Mouse (Mus musculus) G1E (cell line): Measurements from ENCODE around the gene Syt8. TPM values are rescaled to one million over a fixed set of nuclear protein-coding genes. Genes with fewer than 3 reads are reported as not detected.

Experiments used
- ATAC-seq: 2 replicates; pipeline ENCODE4 v1.8.0; 2016; ENCODE audit warnings: mild to moderate bottlenecking; ENCODE audit not compliant: insufficient number of reproducible peaks, poor library complexity, low FRiP score, severe bottlenecking; ENCODE audit errors: extremely low read depth
- DNase-seq: peaks from one replicate; pipeline ENCODE4 v3.0.0; 2012; ENCODE audit warnings: low spot score
- H3K27me3 ChIP-seq: 2 replicates; pipeline ENCODE4 v1.6.1; 2012; ENCODE audit warnings: mild to moderate bottlenecking, low read length, inconsistent platforms; ENCODE audit not compliant: insufficient read depth
- H3K36me3 ChIP-seq: replicated peaks from 2 replicates; pipeline ENCODE3; 2012; ENCODE audit warnings: mild to moderate bottlenecking, inconsistent platforms
- H3K4me1 ChIP-seq: 2 replicates; pipeline ENCODE4 v1.6.1; 2012; ENCODE audit warnings: low read depth, low read length, inconsistent platforms, mixed read lengths; ENCODE audit not compliant: insufficient read depth
- H3K4me3 ChIP-seq: 2 replicates; pipeline ENCODE4 v1.5.1; 2012; ENCODE audit warnings: low read depth, mild to moderate bottlenecking, inconsistent platforms, low read length, moderate library complexity, mixed read lengths
- H3K9me3 ChIP-seq: replicated peaks from 2 replicates; pipeline ENCODE4 v1.6.1; 2012; ENCODE audit warnings: inconsistent platforms
- CTCF ChIP-seq: IDR thresholded peaks from 2 replicates; pipeline ENCODE4 v1.5.1; 2012; ENCODE audit warnings: low read depth, low read length, inconsistent platforms, mixed read lengths
- GATA1 ChIP-seq: IDR thresholded peaks from 2 replicates; pipeline ENCODE4 v1.6.1; 2012; ENCODE audit warnings: borderline replicate concordance, low read length, inconsistent platforms, mixed read lengths
- GATA2 ChIP-seq: IDR thresholded peaks from 2 replicates; pipeline ENCODE4 v1.6.1; 2012; ENCODE audit warnings: low read depth, low read length, inconsistent platforms, borderline replicate concordance
- POLR2AphosphoS5 ChIP-seq: IDR thresholded peaks from 2 replicates; pipeline ENCODE4 v1.6.1; 2012; ENCODE audit warnings: low read depth, low read length, inconsistent platforms; ENCODE audit not compliant: insufficient replicate concordance
- TAL1 ChIP-seq: conservative IDR thresholded peaks from 2 replicates; pipeline ENCODE4 v1.6.1; 2012; ENCODE audit warnings: low read depth, low read length, inconsistent platforms, mixed read lengths
- polyA plus RNA-seq: library from polyadenylated mRNA; stranded (reverse); fragments of >175 nt; gene quantifications from 2 replicates; pipeline ENCODE4 v1.2.3, GENCODE M21; 2012
- total RNA-seq, 2 experiments: library from RNA; stranded (forward) in 1 of 2; stranded (reverse) in 1 of 2; fragments of 200-1000 nt in 1 of 2; fragments of >200 nt in 1 of 2; fragmentation: Nextera tagmentation in 1 of 2; gene quantifications; 2 replicates each; pipeline ENCODE4 v1.2.3; 2014 to 2017

The Syt8 gene
- total and polyA plus RNA-seq, 3 experiments = 3.5 TPM; not detected in 2

- Histone ChIP-seq H3K36me3 (no peaks in the 10 kb centered on the region), H3K27me3 (no peaks in the 10 kb centered on the region), H3K4me3 (no peak overlapping the region), H3K4me1 (peaks cover 49% of the 10 kb centered on the region), H3K9me3 (no peaks in the 10 kb centered on the region)
- DNase-seq = no peak
- ATAC-seq = no peak
- TF ChIP-seq GATA1 (no peak), TAL1 (no peak), GATA2 (no peak), POLR2AphosphoS5 (no peak), CTCF (no peak)
Observed at GRCm38 (mm10) chr7:142418679-142419078, 16.0 kb upstream of the Syt8 start.

GRCm38 (mm10) chr7:142419887-142420286, 14.8 kb upstream of the Syt8 start:
- no peaks in the 10 kb centered on the region for H3K27me3 ChIP-seq
- TF ChIP-seq TAL1 = peak; percentile 89
- no peak for TF ChIP-seq CTCF
- ATAC-seq (peak; percentile 75), DNase-seq (peak; percentile 61)
- no peaks in the 10 kb centered on the region for H3K9me3 ChIP-seq
- no peaks in the 10 kb centered on the region for H3K36me3 ChIP-seq
- peaks cover 51% of the 10 kb centered on the region for H3K4me1 ChIP-seq
- H3K4me3 ChIP-seq = no peak overlapping the region; the same call in 1 of the 2 replicates

- TF ChIP-seq TAL1 = no peak
- TF ChIP-seq CTCF = no peak
- TF ChIP-seq POLR2AphosphoS5 = no peak
- TF ChIP-seq GATA1 = no peak
- Histone ChIP-seq H3K9me3 (no peaks in the 10 kb centered on the region), H3K4me3 (no peak overlapping the region), H3K36me3 (no peaks in the 10 kb centered on the region), H3K27me3 (no peaks in the 10 kb centered on the region; the same call in 1 of the 2 replicates), H3K4me1 (peaks cover 57% of the 10 kb centered on the region)
- DNase-seq = no peak
- no peak for ATAC-seq
Observed at GRCm38 (mm10) chr7:142421826-142422225, 12.8 kb upstream of the Syt8 start.

GRCm38 (mm10) chr7:142425641-142426213, 8.9 kb upstream of the Syt8 start:
- Histone ChIP-seq H3K9me3 (no peaks in the 10 kb centered on the region), H3K27me3 (peaks cover 32% of the 10 kb centered on the region), H3K4me1 (peaks cover 46% of the 10 kb centered on the region)

GRCm38 (mm10) chr7:142428213-142428612, 6.4 kb upstream of the Syt8 start:
- ATAC-seq (no peak), DNase-seq (no peak)
- no peaks in the 10 kb centered on the region for H3K9me3 ChIP-seq
- H3K27me3 ChIP-seq = peaks cover 46% of the 10 kb centered on the region
- no peaks in the 10 kb centered on the region for H3K36me3 ChIP-seq
- no peak for TF ChIP-seq GATA2
- TF ChIP-seq TAL1 = no peak
- no peak for TF ChIP-seq POLR2AphosphoS5
- TF ChIP-seq GATA1 = no peak
- no peak for TF ChIP-seq CTCF
- no peak overlapping the region for H3K4me3 ChIP-seq
- peaks cover 25% of the 10 kb centered on the region for H3K4me1 ChIP-seq

More at GRCm38 (mm10) chr7:142425641-142426213, 8.9 kb upstream of the Syt8 start:
- no peaks in the 10 kb centered on the region for H3K36me3 ChIP-seq
- H3K4me3 ChIP-seq = no peak overlapping the region
- no peak for TF ChIP-seq POLR2AphosphoS5
- TF ChIP-seq CTCF = no peak
- TF ChIP-seq GATA1 = no peak
- TF ChIP-seq TAL1 = no peak
- no peak for TF ChIP-seq GATA2
- DNase-seq (no peak), ATAC-seq (no peak)

- no peak for DNase-seq
- TF ChIP-seq TAL1 = no peak
- no peak for TF ChIP-seq GATA1
- no peak for TF ChIP-seq POLR2AphosphoS5
- no peak for TF ChIP-seq CTCF
- TF ChIP-seq GATA2 = no peak
- Histone ChIP-seq H3K4me1 (peaks cover 35% of the 10 kb centered on the region), H3K36me3 (no peaks in the 10 kb centered on the region), H3K4me3 (no peak overlapping the region), H3K27me3 (peaks cover 58% of the 10 kb centered on the region), H3K9me3 (no peaks in the 10 kb centered on the region)
- no peak for ATAC-seq
Observed at GRCm38 (mm10) chr7:142430160-142430678, 4.4 kb upstream of the Syt8 start.
